Mouse (Mus musculus): ENCODE measurements around the gene Rimbp3. TPM values are rescaled to one million over a fixed set of nuclear protein-coding genes. Genes with fewer than 3 reads are reported as not detected.
"Not testable (repeated sequence)": the region's sequence is repeated elsewhere in the genome, so short reads cannot be mapped to it uniquely, and the experiment has no call there.

Rimbp3 gene
- 2.6 and 2.9 TPM in 2 replicates for total RNA-seq (2012; rRNA removed)

DNA sequence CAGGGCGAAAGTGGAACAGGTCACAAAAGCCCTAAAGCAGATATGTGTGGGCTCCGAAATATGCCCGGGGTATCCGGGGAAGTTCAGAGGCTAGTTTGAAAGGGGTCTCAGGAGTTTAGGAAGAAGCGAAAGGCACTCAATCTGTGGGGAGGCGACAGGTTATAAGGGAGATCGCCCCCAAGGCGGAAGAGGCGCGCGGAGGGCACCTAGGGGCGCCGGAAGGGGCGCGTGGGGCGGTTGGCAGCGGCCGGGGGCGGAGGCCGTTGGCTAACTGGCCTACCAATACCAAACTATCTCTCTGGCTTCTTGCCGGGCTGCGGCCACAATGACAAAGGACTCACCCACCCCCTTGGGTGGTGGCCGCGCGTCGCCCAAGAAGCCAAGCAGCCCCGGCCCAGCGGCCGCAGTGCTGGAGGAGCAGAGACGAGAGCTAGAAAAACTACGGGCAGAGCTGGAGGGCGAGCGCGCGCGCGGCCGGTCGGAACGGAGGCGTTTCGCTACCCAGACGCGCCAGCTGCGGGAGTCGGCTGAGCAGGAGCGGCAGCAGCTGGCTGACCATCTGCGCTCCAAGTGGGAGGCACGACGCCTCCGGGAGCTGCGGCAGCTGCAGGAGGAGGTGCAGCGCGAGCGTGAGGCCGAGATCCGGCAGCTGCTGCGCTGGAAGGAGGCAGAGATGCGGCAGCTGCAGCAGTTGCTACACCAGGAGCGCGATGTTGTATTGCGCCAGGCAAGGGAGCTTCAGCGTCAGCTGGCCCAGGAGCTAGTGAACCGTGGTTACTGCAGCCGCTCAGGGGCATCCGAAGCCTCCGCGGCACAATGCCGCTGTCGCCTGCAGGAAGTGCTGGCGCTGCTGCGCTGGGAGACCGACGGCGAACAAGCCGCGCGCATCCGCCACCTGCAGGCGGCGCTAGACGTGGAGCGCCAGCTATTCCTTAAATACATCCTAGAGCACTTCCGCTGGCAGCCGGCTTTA lies at the start of gene Rimbp3:
Gene Rimbp3 (plus strand): TSS at position 215 of the 973 bp plus-strand sequence.
- Histone ChIP-seq H3K4me3 (ENCODE audit: insufficient read depth in 1 of 2, low read depth in 1 of 2, low read length in 2 of 2, poor library complexity in 1 of 2, severe bottlenecking in 1 of 2) (peak within 1 kb of the TSS; percentile 71 to 75), H3K9ac (ENCODE audit: insufficient read depth, low read depth, low read length, poor library complexity, severe bottlenecking) (peak within 1 kb of the TSS; percentile 68), H3K9me3 (ENCODE audit: control insufficient read depth, insufficient read depth, low read depth, low read length) (no peaks in the 10 kb centered on the region), H3K4me1 (ENCODE audit: control insufficient read depth in 2 of 2, insufficient read depth in 2 of 2, low read length in 2 of 2, poor library complexity in 1 of 2) (peaks cover 0 to 2% of the 10 kb centered on the region in 2 experiments; a peak in 2 of 4 replicates), H3K27ac (ENCODE audit: insufficient read depth, low read depth, low read length, poor library complexity, severe bottlenecking) (no peak within 1 kb of the TSS), H3K36me3 (ENCODE audit: control insufficient read depth, insufficient read depth, low read length, poor library complexity, severe bottlenecking) (peaks cover 5% of the 10 kb centered on the region)
- TF ChIP-seq ZC3H11A (IDR thresholded peaks at IDR 0.05; ENCODE audit: borderline replicate concordance, low read depth, low read length) (peak; percentile 13; the same call in 1 of the 2 replicates), MAFK (IDR thresholded peaks at IDR 0.05; ENCODE audit: insufficient read depth, low read depth, low read length) (no peak), HCFC1 (IDR thresholded peaks at IDR 0.05; ENCODE audit: borderline replicate concordance, insufficient read depth, low read length) (0 out of 2 replicates have a peak, but pooled peaks have one; percentile 39)
- in situ Hi-C loops (cut with MboI; ENCODE audit: low sequenced_read_pairs in 2 of 2, unreplicated experiment in 2 of 2): loop anchor here (5.0 to 10.0 kb wide), 2 partner anchors 56 to 64 kb away; no protein-coding TSS in a partner anchor
- DNase-seq (ENCODE audit: low read depth, low spot score): peak; percentile 86

DNA sequence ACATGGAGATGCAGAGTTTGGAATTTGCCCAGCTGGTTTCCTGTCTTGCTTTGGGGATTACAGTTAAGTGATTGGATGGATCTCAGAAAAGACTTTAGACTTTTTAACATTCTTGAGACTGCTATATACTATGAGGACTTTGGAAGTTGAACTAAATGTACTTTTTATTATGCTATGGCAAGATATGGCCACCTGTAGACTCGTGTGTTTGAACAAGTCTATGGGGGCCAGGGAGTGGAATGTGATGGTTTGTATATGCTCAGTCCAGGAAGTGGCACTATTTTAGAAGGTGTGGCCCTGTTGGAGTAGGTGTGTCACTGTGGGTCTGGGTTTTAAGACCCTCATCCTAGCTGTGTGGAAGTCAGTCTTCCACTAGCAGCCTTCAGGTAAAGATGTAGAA lies 42.9 kb upstream of the Rimbp3 start:
- H3K4me1 ChIP-seq (ENCODE audit: control insufficient read depth in 2 of 2, insufficient read depth in 2 of 2, low read length in 2 of 2, poor library complexity in 1 of 2); H3K4me3 ChIP-seq (ENCODE audit: insufficient read depth in 1 of 2, low read depth in 1 of 2, low read length in 2 of 2, poor library complexity in 1 of 2, severe bottlenecking in 1 of 2); H3K27ac ChIP-seq (ENCODE audit: insufficient read depth, low read depth, low read length, poor library complexity, severe bottlenecking); H3K9me3 ChIP-seq (ENCODE audit: control insufficient read depth, insufficient read depth, low read depth, low read length); H3K9ac ChIP-seq (ENCODE audit: insufficient read depth, low read depth, low read length, poor library complexity, severe bottlenecking); in situ Hi-C loops (cut with MboI; ENCODE audit: low sequenced_read_pairs in 2 of 2, unreplicated experiment in 2 of 2); H3K36me3 ChIP-seq (ENCODE audit: control insufficient read depth, insufficient read depth, low read length, poor library complexity, severe bottlenecking); DNase-seq (ENCODE audit: low read depth, low spot score): not testable (repeated sequence)

DNA sequence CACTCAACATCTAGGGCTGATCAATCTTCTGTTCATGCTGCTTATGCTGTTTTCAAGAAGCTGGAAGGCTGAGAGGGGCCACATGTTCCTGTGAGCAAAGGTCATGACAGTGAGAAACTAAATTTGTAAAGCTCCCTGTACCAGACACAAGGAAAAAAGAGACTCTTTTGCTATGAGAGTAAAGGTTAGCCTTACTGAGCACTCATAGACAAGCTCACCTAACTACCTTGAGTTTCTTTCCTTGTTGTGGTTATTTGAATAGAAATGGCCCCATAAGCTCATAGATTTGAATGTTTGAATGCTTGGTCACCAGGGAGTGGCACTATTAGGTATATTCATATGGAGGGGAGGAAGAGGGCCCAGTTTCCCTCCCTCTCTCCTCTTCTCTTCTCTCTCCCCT lies 41.2 kb upstream of the Rimbp3 start:
- no peak for DNase-seq (ENCODE audit: low read depth, low spot score)
- Histone ChIP-seq H3K9ac (ENCODE audit: insufficient read depth, low read depth, low read length, poor library complexity, severe bottlenecking) (no peak overlapping the region), H3K9me3 (ENCODE audit: control insufficient read depth, insufficient read depth, low read depth, low read length) (no peaks in the 10 kb centered on the region), H3K36me3 (ENCODE audit: control insufficient read depth, insufficient read depth, low read length, poor library complexity, severe bottlenecking) (peaks cover 11% of the 10 kb centered on the region), H3K4me1 (ENCODE audit: control insufficient read depth in 2 of 2, insufficient read depth in 2 of 2, low read length in 2 of 2, poor library complexity in 1 of 2) (no peaks in the 10 kb centered on the region), H3K4me3 (ENCODE audit: insufficient read depth in 1 of 2, low read depth in 1 of 2, low read length in 2 of 2, poor library complexity in 1 of 2, severe bottlenecking in 1 of 2) (no peak overlapping the region), H3K27ac (ENCODE audit: insufficient read depth, low read depth, low read length, poor library complexity, severe bottlenecking) (no peak overlapping the region)
- in situ Hi-C loops (cut with MboI; ENCODE audit: low sequenced_read_pairs in 2 of 2, unreplicated experiment in 2 of 2): no loop called here
- TF ChIP-seq MAFK (IDR thresholded peaks at IDR 0.05; ENCODE audit: insufficient read depth, low read depth, low read length): no peak
- TF ChIP-seq CHD2 (IDR thresholded peaks at IDR 0.05; ENCODE audit: low read depth, low read length): no peak
- TF ChIP-seq ZNF384 (IDR thresholded peaks at IDR 0.05; ENCODE audit: low read depth, low read length): no peak
- TF ChIP-seq HCFC1 (IDR thresholded peaks at IDR 0.05; ENCODE audit: borderline replicate concordance, insufficient read depth, low read length): no peak
- TF ChIP-seq ZC3H11A (IDR thresholded peaks at IDR 0.05; ENCODE audit: borderline replicate concordance, low read depth, low read length): no peak

DNA sequence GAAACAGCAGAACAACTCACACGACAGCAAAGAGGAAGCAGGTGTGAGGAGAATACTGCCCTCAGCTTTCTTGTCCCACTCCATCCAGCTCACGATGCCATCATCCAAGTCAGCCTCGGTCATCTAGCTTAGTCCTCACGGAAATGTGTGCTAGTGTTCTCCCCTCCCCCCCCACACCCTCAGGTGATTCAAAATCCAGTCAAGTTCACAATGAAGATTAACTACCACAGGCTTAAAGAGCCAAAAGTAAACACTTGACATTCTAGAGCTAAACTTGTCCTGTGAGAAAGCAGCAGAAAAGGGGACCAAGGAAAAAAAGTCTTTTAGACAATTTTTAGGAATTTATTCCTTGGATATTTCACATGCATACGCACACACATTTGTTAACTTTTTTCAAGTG lies 40.4 kb upstream of the Rimbp3 start:
- in situ Hi-C loops (cut with MboI; ENCODE audit: low sequenced_read_pairs in 2 of 2, unreplicated experiment in 2 of 2): no loop called here

More for the DNA sequence above, 40.4 kb upstream of the Rimbp3 start:
- no peaks in the 10 kb centered on the region for H3K4me1 ChIP-seq (ENCODE audit: control insufficient read depth in 2 of 2, insufficient read depth in 2 of 2, low read length in 2 of 2, poor library complexity in 1 of 2)
- peaks cover 12% of the 10 kb centered on the region for H3K36me3 ChIP-seq (ENCODE audit: control insufficient read depth, insufficient read depth, low read length, poor library complexity, severe bottlenecking)
- no peak overlapping the region for H3K4me3 ChIP-seq (ENCODE audit: insufficient read depth in 1 of 2, low read depth in 1 of 2, low read length in 2 of 2, poor library complexity in 1 of 2, severe bottlenecking in 1 of 2)
- TF ChIP-seq ZC3H11A (IDR thresholded peaks at IDR 0.05; ENCODE audit: borderline replicate concordance, low read depth, low read length) (no peak), HCFC1 (IDR thresholded peaks at IDR 0.05; ENCODE audit: borderline replicate concordance, insufficient read depth, low read length) (no peak), CHD2 (IDR thresholded peaks at IDR 0.05; ENCODE audit: low read depth, low read length) (no peak), MAFK (IDR thresholded peaks at IDR 0.05; ENCODE audit: insufficient read depth, low read depth, low read length) (no peak), ZNF384 (IDR thresholded peaks at IDR 0.05; ENCODE audit: low read depth, low read length) (no peak)
- H3K9ac ChIP-seq (ENCODE audit: insufficient read depth, low read depth, low read length, poor library complexity, severe bottlenecking): no peak overlapping the region
- no peak for DNase-seq (ENCODE audit: low read depth, low spot score)
- H3K27ac ChIP-seq (ENCODE audit: insufficient read depth, low read depth, low read length, poor library complexity, severe bottlenecking): no peak overlapping the region
- no peaks in the 10 kb centered on the region for H3K9me3 ChIP-seq (ENCODE audit: control insufficient read depth, insufficient read depth, low read depth, low read length)

Data from ES-E14 (cell line).